Mouse (Mus musculus): ENCODE measurements around the gene Entr1.

Gene Entr1

DNA sequence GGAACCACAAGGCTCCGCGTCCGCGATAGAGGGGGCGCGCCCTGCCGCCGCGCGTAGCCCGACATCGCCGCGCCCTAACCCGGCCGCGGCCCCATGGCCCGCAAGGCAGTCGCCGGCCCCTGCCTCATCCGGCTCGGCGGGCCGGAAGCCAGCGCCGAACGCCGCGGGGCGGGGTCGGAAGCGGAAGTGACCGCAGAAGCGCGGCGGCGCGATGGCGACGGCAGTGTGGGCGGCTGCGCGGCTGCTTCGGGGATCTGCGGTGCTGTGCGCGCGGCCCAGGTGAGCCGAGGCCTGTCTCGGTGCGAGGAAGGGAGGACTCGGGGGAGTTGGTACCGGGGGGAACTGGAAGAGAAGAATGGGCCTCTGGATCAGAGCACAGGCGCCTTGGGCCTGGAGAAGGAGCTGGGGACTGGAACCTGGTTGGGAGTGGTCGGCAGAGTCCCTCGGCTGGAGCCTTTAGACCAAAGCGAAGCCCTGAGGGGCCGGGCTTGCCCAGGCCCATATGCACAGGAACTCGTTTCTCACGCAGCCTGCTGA lies at the start of gene Entr1, which contains the start of gene Pmpca:
TSS of gene Entr1 (minus strand) at position 163 of the 537 bp plus-strand sequence.
TSS of gene Pmpca (plus strand) at position 186 of the 537 bp plus-strand sequence.
- peak; percentile 94 for DNase-seq

GRCm38 (mm10) chr2:26438373-26438772 lies 49.3 kb upstream of the Entr1 start:
- no peak for DNase-seq

- no peak for DNase-seq
Measured at GRCm38 (mm10) chr2:26437221-26437620, 48.1 kb upstream of the Entr1 start.

DNA sequence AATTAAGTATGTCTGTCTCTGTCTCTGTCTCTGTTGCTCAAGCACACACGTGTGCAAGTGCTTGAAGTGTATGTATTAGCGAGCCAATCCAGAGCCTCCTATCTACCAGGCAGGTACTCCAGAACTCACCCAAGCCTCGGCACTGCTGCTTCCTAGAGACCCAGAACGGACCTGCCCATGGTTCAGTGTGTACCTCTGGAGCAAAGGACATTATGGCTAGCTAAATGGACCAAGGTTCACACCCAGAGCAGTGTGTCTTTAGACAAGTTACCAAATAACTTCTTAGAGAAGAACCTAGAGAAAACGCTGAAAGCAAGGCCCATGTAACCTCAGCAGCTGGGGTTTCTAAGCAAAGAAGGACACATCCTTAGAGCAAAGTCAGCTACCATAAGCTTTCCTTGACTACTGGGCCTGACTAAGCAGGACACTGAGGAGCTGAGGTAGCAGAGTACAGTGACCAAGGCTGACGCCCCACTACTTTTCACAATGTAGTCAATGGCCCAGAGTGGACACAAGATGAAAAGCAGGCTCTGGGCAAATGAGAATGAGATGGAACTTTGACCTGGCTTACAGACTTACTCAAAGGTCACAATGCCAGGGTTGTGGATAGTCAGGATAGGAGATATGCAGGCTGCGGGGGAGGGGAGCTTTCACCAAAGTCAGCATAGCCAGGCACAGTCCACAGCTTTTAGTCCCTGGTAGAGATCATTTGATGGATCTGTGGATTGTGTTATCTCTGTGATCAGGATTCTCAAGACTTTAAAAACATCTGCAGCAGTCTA lies 45.9 kb upstream of the Entr1 start:
- no peak for DNase-seq

DNA sequence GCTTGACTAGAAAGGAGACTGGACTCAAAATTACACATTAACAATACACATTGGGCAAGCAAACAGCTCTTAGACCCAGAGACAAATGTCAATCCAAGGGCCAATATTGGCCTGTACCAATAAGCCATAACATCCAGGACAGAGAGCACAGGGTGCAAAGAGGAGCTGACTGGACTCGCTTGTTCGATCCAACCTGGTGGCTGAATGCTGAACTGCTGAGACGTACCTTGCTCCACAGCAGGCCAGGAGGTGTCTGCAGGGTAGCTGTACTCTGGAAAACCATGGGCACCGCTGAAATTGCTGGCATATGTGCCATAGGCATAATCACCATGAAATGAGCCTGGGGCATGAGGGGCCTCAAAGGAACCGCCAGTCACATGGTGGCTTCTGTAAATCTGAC lies 40.7 kb upstream of the Entr1 start:
- no peak for DNase-seq

DNA sequence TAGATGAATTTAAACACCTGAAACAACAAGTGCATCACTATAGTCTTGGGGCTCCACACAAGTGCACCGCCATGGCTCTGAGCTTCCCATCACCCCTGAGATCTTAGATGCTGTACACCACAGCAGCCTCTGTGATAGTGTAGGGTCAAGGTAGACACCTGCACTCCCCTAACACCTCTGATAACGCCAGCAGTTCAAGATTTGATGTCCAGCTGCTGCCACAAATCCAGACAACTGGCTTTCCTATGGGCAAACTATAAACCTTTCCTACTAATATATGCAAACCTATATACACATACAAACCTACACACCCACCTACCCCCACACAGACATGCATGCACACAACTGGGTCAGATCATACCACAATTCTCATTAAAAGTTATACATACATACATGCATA lies 35.4 kb upstream of the Entr1 start:
- DNase-seq = no peak

GRCm38 (mm10) chr2:26423086-26423485 lies 34.0 kb upstream of the Entr1 start:
- DNase-seq = no peak

DNA sequence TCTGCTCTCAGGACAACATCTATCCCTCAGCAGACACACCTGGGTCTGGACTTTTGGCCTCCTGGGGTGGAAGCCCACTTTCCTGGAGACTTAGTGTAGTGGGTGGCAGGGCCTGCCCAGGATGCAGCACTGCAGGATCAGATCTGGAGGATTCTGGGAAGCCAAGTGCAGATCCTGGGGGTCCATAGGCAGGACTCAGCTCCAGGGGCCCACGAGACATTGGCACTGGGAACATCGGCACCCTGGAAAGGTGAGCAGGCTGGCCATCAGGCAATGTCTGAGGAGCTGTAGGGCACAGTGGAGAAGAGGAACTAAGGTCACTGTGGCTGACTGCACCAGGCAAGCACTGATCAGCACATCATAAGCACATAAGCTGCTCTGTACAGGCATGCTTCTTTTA lies 32.9 kb upstream of the Entr1 start:
- DNase-seq = no peak

GRCm38 (mm10) chr2:26418120-26418519 lies 29.0 kb upstream of the Entr1 start:
- DNase-seq = no peak

- no peak for DNase-seq
Measured at GRCm38 (mm10) chr2:26417066-26417465, 27.9 kb upstream of the Entr1 start.

- DNase-seq = no peak
Measured at GRCm38 (mm10) chr2:26410931-26411411, 21.9 kb upstream of the Entr1 start.

GRCm38 (mm10) chr2:26410091-26410490 lies 21.0 kb upstream of the Entr1 start:
- no peak for DNase-seq

DNA sequence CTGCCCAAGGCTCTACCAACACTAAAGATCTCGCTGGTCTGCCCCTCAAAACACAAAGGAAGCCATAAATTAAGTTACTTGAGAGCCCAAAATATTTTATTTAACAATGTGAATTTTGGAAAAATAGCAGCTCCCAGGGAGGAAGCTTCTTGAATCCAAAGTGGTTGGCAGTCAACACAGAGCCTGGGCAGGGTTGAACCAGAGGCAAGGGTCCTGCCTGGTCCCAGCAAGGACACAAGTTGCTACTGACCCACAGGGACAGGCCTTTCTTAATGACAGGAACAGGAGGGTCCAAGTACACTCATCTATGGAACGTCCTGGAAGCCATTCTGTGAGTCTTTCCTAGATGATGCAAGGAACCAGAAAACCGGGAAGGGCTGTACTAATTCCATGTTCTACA lies 20.2 kb upstream of the Entr1 start:
- DNase-seq = no peak

- DNase-seq = peak; percentile 94
Measured at GRCm38 (mm10) chr2:26408515-26409356, 19.6 kb upstream of the Entr1 start, which contains the start of gene Inpp5e. TSS of gene Inpp5e (minus strand) at chr2:26409203.

- DNase-seq = no peak
Measured at GRCm38 (mm10) chr2:26403306-26403705, 14.2 kb upstream of the Entr1 start.

GRCm38 (mm10) chr2:26402265-26402664 lies 13.1 kb upstream of the Entr1 start:
- no peak for DNase-seq

DNA sequence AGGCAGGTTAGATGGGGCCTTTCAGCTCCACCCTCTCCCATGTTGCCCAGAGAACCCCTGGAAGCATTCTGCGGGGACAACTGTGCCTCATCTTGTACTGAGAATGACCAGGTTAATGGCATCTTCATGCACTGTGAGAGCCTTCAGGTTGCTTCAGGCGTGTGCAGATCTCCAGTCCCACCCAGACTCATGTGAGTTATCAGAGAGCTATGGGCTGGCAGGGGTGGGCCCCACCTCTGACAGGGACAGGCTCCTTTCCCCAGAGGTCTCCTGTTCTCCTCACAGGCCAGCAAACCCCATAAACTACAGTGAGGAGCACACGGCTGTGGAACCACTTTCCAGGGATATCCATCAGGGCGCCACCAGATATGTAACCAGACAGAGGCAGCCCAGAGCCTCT lies 11.9 kb upstream of the Entr1 start:
- no peak for DNase-seq

- no peak for DNase-seq
Measured at GRCm38 (mm10) chr2:26400296-26400695, 11.2 kb upstream of the Entr1 start.

GRCm38 (mm10) chr2:26399647-26400046 lies 10.5 kb upstream of the Entr1 start:
- DNase-seq = no peak

GRCm38 (mm10) chr2:26398978-26399377 lies 9.9 kb upstream of the Entr1 start:
- DNase-seq = no peak

- no peak for DNase-seq
Measured at GRCm38 (mm10) chr2:26391617-26392016, 2.5 kb upstream of the Entr1 start.

GRCm38 (mm10) chr2:26390954-26391353 lies 1.8 kb upstream of the Entr1 start:
- no peak for DNase-seq

GRCm38 (mm10) chr2:26388682-26389153 lies 398 bp downstream of the Entr1 start:
- no peak for DNase-seq
